Mouse (Mus musculus) ES-E14 (cell line): ENCODE results near the gene Ccl20. TPM values are rescaled to one million over a fixed set of nuclear protein-coding genes. Genes with fewer than 3 reads are reported as not detected.

Source experiments
- DNase-seq: peaks from one replicate; pipeline ENCODE4 v3.0.0-alpha.2; 2013; ENCODE audit warnings: low read depth, low spot score
- H3K27ac ChIP-seq: 2 replicates; pipeline ENCODE4 v1.5.1; 2012; ENCODE audit warnings: low read depth, mild to moderate bottlenecking, low read length, moderate library complexity, mixed read lengths; ENCODE audit not compliant: poor library complexity, insufficient read depth, severe bottlenecking
- H3K36me3 ChIP-seq: 2 replicates; pipeline ENCODE4 v1.6.1; 2012; ENCODE audit warnings: mild to moderate bottlenecking, low read length, moderate library complexity, mixed read lengths; ENCODE audit not compliant: control insufficient read depth, poor library complexity, insufficient read depth, severe bottlenecking
- H3K4me1 ChIP-seq, 2 experiments: fragments of 150-350 bp in 1 of 2; sonication (generic) in 1 of 2; 2 replicates each; pipeline ENCODE4 v1.6.1; 2012; ENCODE audit warnings: low read length in 2 of 2, mild to moderate bottlenecking in 1 of 2, mixed read lengths in 1 of 2; ENCODE audit not compliant: control insufficient read depth in 2 of 2, insufficient read depth in 2 of 2, poor library complexity in 1 of 2
- H3K4me3 ChIP-seq, 2 experiments: fragments of 150-350 bp in 1 of 2; sonication (generic) in 1 of 2; 2 replicates each; pipeline ENCODE4 v1.5.1; 2012; ENCODE audit warnings: low read length in 2 of 2, low read depth in 1 of 2, mild to moderate bottlenecking in 1 of 2, mixed read lengths in 1 of 2; ENCODE audit not compliant: insufficient read depth in 1 of 2, poor library complexity in 1 of 2, severe bottlenecking in 1 of 2
- H3K9ac ChIP-seq: 2 replicates; pipeline ENCODE4 v1.6.1; 2012; ENCODE audit warnings: low read depth, mild to moderate bottlenecking, low read length, mixed read lengths; ENCODE audit not compliant: poor library complexity, insufficient read depth, severe bottlenecking
- H3K9me3 ChIP-seq: fragments of 150-350 bp; sonication (generic); 2 replicates; pipeline ENCODE4 v1.6.1; 2012; ENCODE audit warnings: low read depth, mild to moderate bottlenecking, low read length; ENCODE audit not compliant: control insufficient read depth, insufficient read depth
- CHD2 ChIP-seq: IDR thresholded peaks from 2 replicates; pipeline ENCODE4 v1.6.1; 2014; ENCODE audit warnings: mild to moderate bottlenecking, low read depth, low read length, inconsistent platforms
- HCFC1 ChIP-seq: IDR thresholded peaks from 2 replicates; pipeline ENCODE4 v1.6.1; 2012; ENCODE audit warnings: low read length, inconsistent platforms, borderline replicate concordance; ENCODE audit not compliant: insufficient read depth
- MAFK ChIP-seq: IDR thresholded peaks from 2 replicates; pipeline ENCODE4 v1.6.1; 2014; ENCODE audit warnings: mild to moderate bottlenecking, low read depth, low read length, inconsistent platforms; ENCODE audit not compliant: insufficient read depth
- ZC3H11A ChIP-seq: IDR thresholded peaks from 2 replicates; pipeline ENCODE4 v1.6.1; 2012; ENCODE audit warnings: low read depth, mild to moderate bottlenecking, inconsistent platforms, low read length, borderline replicate concordance
- ZNF384 ChIP-seq: IDR thresholded peaks from 2 replicates; pipeline ENCODE4 v1.6.1; 2012; ENCODE audit warnings: low read depth, low read length, inconsistent platforms
- in situ Hi-C, 2 experiments: fragments of 600-800 bp; cut with MboI; formaldehyde crosslinking; loops; one replicate each; pipeline ENCODE4 v1.15.1; 2025; ENCODE audit warnings: low sequenced_read_pairs in 2 of 2, inconsistent platforms in 1 of 2; ENCODE audit not compliant: unreplicated experiment in 2 of 2
- total RNA-seq: library from RNA; depleted of rRNA; stranded (reverse); fragments of 300-350 nt; gene quantifications from 2 replicates; pipeline ENCODE4 v1.2.3, GENCODE M21; 2012

Gene Ccl20
- total RNA-seq, 1 experiment = 0.89 TPM

GRCm38 (mm10) chr1:83123201-83123600 is 6.6 kb downstream of the Ccl20 start:
- H3K9ac ChIP-seq = no peak overlapping the region
- H3K4me1 ChIP-seq = no peaks in the 10 kb centered on the region
- H3K36me3 ChIP-seq = no peaks in the 10 kb centered on the region
- no peak overlapping the region for H3K27ac ChIP-seq
- no peak for TF ChIP-seq MAFK
- no peak for TF ChIP-seq ZC3H11A
- no peak for TF ChIP-seq ZNF384
- no peak for TF ChIP-seq HCFC1
- TF ChIP-seq CHD2 = no peak
- no peak for DNase-seq
- in situ Hi-C loops = no loop called here
- H3K9me3 ChIP-seq = no peaks in the 10 kb centered on the region
- H3K4me3 ChIP-seq = no peak overlapping the region

GRCm38 (mm10) chr1:83135829-83136228 is 19.3 kb downstream of the Ccl20 start:
- no peak overlapping the region for H3K9ac ChIP-seq
- in situ Hi-C loops = no loop called here
- no peak for DNase-seq

DNA sequence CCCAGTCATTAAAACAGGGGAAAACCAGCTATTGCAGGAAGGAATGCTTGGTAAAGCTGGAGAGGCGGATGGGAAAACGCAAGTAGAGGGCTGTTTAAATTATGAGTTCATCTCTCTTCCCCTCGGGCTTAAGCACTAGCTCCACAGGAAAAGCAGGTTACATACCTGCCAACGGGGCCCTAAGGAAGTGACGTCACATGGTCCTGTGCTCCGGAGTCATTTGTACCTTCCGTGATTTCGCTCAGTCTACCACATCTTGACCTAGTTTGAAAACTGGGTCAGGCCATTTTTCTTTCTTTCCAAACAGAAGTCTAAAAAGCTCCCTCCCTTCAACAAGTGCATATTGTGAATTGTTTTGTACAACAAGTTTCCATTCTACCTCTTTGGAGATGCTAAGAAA is 21.3 kb downstream of the Ccl20 start:
- no peak overlapping the region for H3K4me3 ChIP-seq
- H3K36me3 ChIP-seq = no peaks in the 10 kb centered on the region
- no peak overlapping the region for H3K27ac ChIP-seq
- in situ Hi-C loops = no loop called here
- no peak for DNase-seq
- no peak for TF ChIP-seq CHD2
- no peak for TF ChIP-seq ZC3H11A
- no peak for TF ChIP-seq ZNF384
- no peak for TF ChIP-seq MAFK
- TF ChIP-seq HCFC1 = no peak
- H3K4me1 ChIP-seq = peaks cover 0 to 2% of the 10 kb centered on the region in 2 experiments; a peak in 1 of 4 replicates
- H3K9ac ChIP-seq = no peak overlapping the region
- no peaks in the 10 kb centered on the region for H3K9me3 ChIP-seq

More at GRCm38 (mm10) chr1:83135829-83136228, 19.3 kb downstream of the Ccl20 start:
- H3K36me3 ChIP-seq = no peaks in the 10 kb centered on the region
- no peak overlapping the region for H3K4me3 ChIP-seq
- peaks cover 0 to 2% of the 10 kb centered on the region in 2 experiments; a peak in 1 of 4 replicates for H3K4me1 ChIP-seq
- H3K27ac ChIP-seq = no peak overlapping the region
- TF ChIP-seq MAFK (peak; percentile 79), ZNF384 (no peak)
- H3K9me3 ChIP-seq = no peaks in the 10 kb centered on the region

GRCm38 (mm10) chr1:83138721-83139120 is 22.2 kb downstream of the Ccl20 start:
- in situ Hi-C loops = no loop called here
- Histone ChIP-seq H3K4me1 (peaks cover 0 to 2% of the 10 kb centered on the region in 2 experiments; a peak in 1 of 4 replicates), H3K4me3 (no peak overlapping the region), H3K27ac (no peak overlapping the region), H3K36me3 (no peaks in the 10 kb centered on the region), H3K9ac (no peak overlapping the region), H3K9me3 (no peaks in the 10 kb centered on the region)
- TF ChIP-seq ZC3H11A (no peak), CHD2 (no peak), HCFC1 (no peak), MAFK (no peak), ZNF384 (no peak)
- DNase-seq = no peak

- H3K36me3 ChIP-seq = no peaks in the 10 kb centered on the region
- TF ChIP-seq CHD2 = no peak
- no peak for TF ChIP-seq HCFC1
- no peak for TF ChIP-seq MAFK
- TF ChIP-seq ZNF384 = no peak
- TF ChIP-seq ZC3H11A = no peak
- in situ Hi-C loops = no loop called here
- DNase-seq = no peak
- no peak overlapping the region for H3K4me3 ChIP-seq
- H3K9ac ChIP-seq = no peak overlapping the region
- H3K4me1 ChIP-seq = no peaks in the 10 kb centered on the region
- H3K27ac ChIP-seq = no peak overlapping the region
- no peaks in the 10 kb centered on the region for H3K9me3 ChIP-seq
Observed at GRCm38 (mm10) chr1:83141510-83141909, 24.9 kb downstream of the Ccl20 start.
